Mouse (Mus musculus) CH12.LX (cell line): ENCODE results near the gene Pelp1. TPM values are rescaled to one million over a fixed set of nuclear protein-coding genes. Genes with fewer than 3 reads are reported as not detected.
"Not testable (repeated sequence)": the region's sequence is repeated elsewhere in the genome, so short reads cannot be mapped to it uniquely, and the experiment has no call there.

ENCODE experiments used
- DNase-seq: peaks from one replicate; pipeline ENCODE4 v3.0.0-alpha.2; 2013; ENCODE audit errors: extremely low read depth
- H3K27ac ChIP-seq: 2 replicates; pipeline ENCODE4 v1.5.1; 2012; ENCODE audit warnings: low read depth, mild to moderate bottlenecking, control low read depth, moderate library complexity; ENCODE audit not compliant: insufficient read depth
- H3K27me3 ChIP-seq: replicated peaks from 2 replicates; pipeline ENCODE3; 2012; ENCODE audit warnings: inconsistent platforms
- H3K36me3 ChIP-seq, 2 experiments: replicated peaks in 1 of 2; 2 replicates each; pipeline versions ENCODE3 to v1.6.1; 2012; ENCODE audit warnings: inconsistent platforms in 1 of 2, low read length in 1 of 2, mild to moderate bottlenecking in 1 of 2, mixed read lengths in 1 of 2, moderate library complexity in 1 of 2; ENCODE audit not compliant: control insufficient read depth in 1 of 2, insufficient read depth in 1 of 2
- H3K4me1 ChIP-seq, 2 experiments: 2 replicates each; pipeline ENCODE4 v1.6.1; 2012; ENCODE audit warnings: inconsistent platforms in 1 of 2, moderate library complexity in 1 of 2; ENCODE audit not compliant: insufficient read depth in 2 of 2, control insufficient read depth in 1 of 2
- H3K4me2 ChIP-seq: 2 replicates; pipeline ENCODE4 v1.6.1; 2012; ENCODE audit warnings: low read depth, mild to moderate bottlenecking, control low read depth; ENCODE audit not compliant: poor library complexity, insufficient read depth, severe bottlenecking
- H3K4me3 ChIP-seq, 3 experiments: fragments of 150-350 bp in 1 of 3; sonication (generic) in 1 of 3; replicated peaks in 1 of 3; 2 replicates each; pipeline versions ENCODE3 to v1.5.1; 2011 to 2012; ENCODE audit warnings: low read depth in 2 of 3, low read length in 2 of 3, mild to moderate bottlenecking in 2 of 3, moderate library complexity in 2 of 3, control low read depth in 1 of 3, improper control_type of control experiment in 1 of 3, inconsistent platforms in 1 of 3, mixed read lengths in 1 of 3; ENCODE audit not compliant: poor library complexity in 1 of 3
- H3K79me2 ChIP-seq: replicated peaks from 2 replicates; pipeline ENCODE4 v1.6.1; 2012; ENCODE audit warnings: mild to moderate bottlenecking, moderate library complexity; ENCODE audit not compliant: control insufficient read depth, poor library complexity, insufficient read depth, severe bottlenecking; ENCODE audit errors: extremely low read depth
- H3K9ac ChIP-seq: 2 replicates; pipeline ENCODE4 v1.6.1; 2012; ENCODE audit warnings: low read depth, mild to moderate bottlenecking, control low read depth, moderate library complexity; ENCODE audit not compliant: insufficient read depth
- H3K9me3 ChIP-seq: replicated peaks from 2 replicates; pipeline ENCODE3; 2012; ENCODE audit warnings: low read length, inconsistent platforms, mixed read lengths
- CHD1 ChIP-seq: IDR thresholded peaks from 2 replicates; pipeline ENCODE4 v1.6.1; 2012; ENCODE audit warnings: low read depth, low read length, improper control_type of control experiment, inconsistent platforms
- CTCF ChIP-seq, 2 experiments: IDR thresholded peaks in 1 of 2; conservative IDR thresholded peaks in 1 of 2; 2 replicates each; pipeline ENCODE4 v1.5.1; 2011 to 2012; ENCODE audit warnings: low read depth in 2 of 2, low read length in 2 of 2, improper control_type of control experiment in 1 of 2, inconsistent platforms in 1 of 2, mild to moderate bottlenecking in 1 of 2, moderate library complexity in 1 of 2
- E2F4 ChIP-seq: IDR thresholded peaks from 2 replicates; pipeline ENCODE4 v1.6.1; 2011; ENCODE audit warnings: low read depth, low read length, improper control_type of control experiment; ENCODE audit not compliant: insufficient replicate concordance
- EP300 ChIP-seq: IDR thresholded peaks from 2 replicates; pipeline ENCODE4 v1.6.1; 2011; ENCODE audit warnings: low read length, improper control_type of control experiment
- ETS1 ChIP-seq: conservative IDR thresholded peaks from 2 replicates; pipeline ENCODE4 v1.6.1; 2012; ENCODE audit warnings: low read depth, mild to moderate bottlenecking, inconsistent platforms, low read length, improper control_type of control experiment, moderate library complexity
- HCFC1 ChIP-seq: IDR thresholded peaks from 2 replicates; pipeline ENCODE4 v1.6.1; 2012; ENCODE audit warnings: low read depth, mild to moderate bottlenecking, inconsistent platforms, low read length, improper control_type of control experiment
- JUN ChIP-seq: IDR thresholded peaks from 2 replicates; pipeline ENCODE4 v1.6.1; 2011; ENCODE audit warnings: low read depth, mild to moderate bottlenecking, low read length, improper control_type of control experiment, moderate library complexity; ENCODE audit not compliant: insufficient read depth
- POLR2AphosphoS2 ChIP-seq: IDR thresholded peaks from 2 replicates; pipeline ENCODE4 v1.6.1; 2011; ENCODE audit warnings: low read depth, low read length, improper control_type of control experiment
- TBP ChIP-seq: conservative IDR thresholded peaks from 2 replicates; pipeline ENCODE4 v1.6.1; 2011; ENCODE audit warnings: low read depth, low read length, improper control_type of control experiment
- ZMIZ1 ChIP-seq: IDR thresholded peaks from 2 replicates; pipeline ENCODE4 v1.6.1; 2012; ENCODE audit warnings: low read depth, mild to moderate bottlenecking, inconsistent platforms, low read length, improper control_type of control experiment
- dilution Hi-C: fragments of 300-500 bp; cut with MboI; formaldehyde crosslinking; loops from 2 replicates; pipeline ENCODE4 v1.14.3; 2020; ENCODE audit warnings: low sequenced_read_pairs; ENCODE audit not compliant: extremely low pct_unique_long_range_greater_than_20kb, extremely low pct_ligation_motif_present
- in situ Hi-C: fragments of 300-500 bp; cut with MboI; formaldehyde crosslinking; loops from 3 replicates; pipeline ENCODE4 v1.14.3; 2019; ENCODE audit warnings: low sequenced_read_pairs, low pct_ligation_motif_present, low pct_unique_long_range_greater_than_20kb, mixed read lengths
- polyA plus RNA-seq: library from polyadenylated mRNA; unstranded; fragments of >175 nt; gene quantifications from 2 replicates; pipeline ENCODE4 v1.2.1, GENCODE M21; 2012; ENCODE audit warnings: low read depth; ENCODE audit not compliant: insufficient read length
- total RNA-seq, 2 experiments: library from RNA; depleted of rRNA; stranded (reverse); fragments of 300-350 nt in 1 of 2; fragments of >200 nt in 1 of 2; gene quantifications; 2 replicates each; pipeline ENCODE4 v1.2.3; 2012 to 2014

The Pelp1 gene
- total and polyA plus RNA-seq, 3 experiments = 13.2 to 113 (median 33.0) TPM

- Histone ChIP-seq H3K4me1 (peaks cover 0 to 14% of the 10 kb centered on the region in 2 experiments; a peak in 2 of 4 replicates), H3K4me3 (no peak overlapping the region), H3K9ac (no peak overlapping the region), H3K79me2 (no peaks in the 10 kb centered on the region), H3K4me2 (no peak overlapping the region), H3K9me3 (no peaks in the 10 kb centered on the region), H3K36me3 (no peaks in the 10 kb centered on the region), H3K27me3 (peaks cover 5% of the 10 kb centered on the region), H3K27ac (no peak overlapping the region)
- dilution Hi-C loops = no loop called here
- DNase-seq = no peak
- TF ChIP-seq HCFC1 (no peak), ETS1 (no peak), EP300 (no peak)
- in situ Hi-C loops = no loop called here
Measured at GRCm38 (mm10) chr11:70372849-70373557, 36.8 kb downstream of the Pelp1 start.

DNA sequence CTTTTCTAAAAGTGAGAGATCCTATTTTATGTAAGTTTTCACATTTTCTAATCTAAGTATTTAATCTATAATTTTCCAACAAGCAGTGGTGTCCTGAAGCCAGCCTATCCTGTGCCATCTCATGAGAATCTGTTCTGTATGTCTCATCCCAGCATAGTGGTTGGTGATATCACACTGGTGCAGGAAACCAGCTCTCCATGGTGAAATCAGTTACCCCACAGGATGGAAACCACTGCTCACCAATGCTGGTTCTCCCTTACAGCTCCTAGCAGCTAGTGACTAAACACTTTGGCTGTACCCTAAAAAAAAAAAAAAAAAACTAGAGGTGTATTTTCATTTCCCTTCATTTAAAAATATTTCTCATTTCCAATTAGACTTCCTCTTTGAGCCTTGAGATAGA lies 37.4 kb downstream of the Pelp1 start:
- in situ Hi-C loops (no loop called here), dilution Hi-C loops (no loop called here)
- no peak overlapping the region for H3K4me2 ChIP-seq
- TF ChIP-seq ZMIZ1 (no peak), CHD1 (no peak), ETS1 (no peak), EP300 (no peak), POLR2AphosphoS2 (no peak), E2F4 (no peak), CTCF (conservative IDR thresholded peaks at IDR 0.05 in 1 of 2, IDR thresholded peaks at IDR 0.05 in 1 of 2; ENCODE audit: low read depth in 2 of 2, low read length in 2 of 2) (no peak), TBP (no peak), JUN (no peak)
- no peak for DNase-seq
- H3K9ac ChIP-seq = no peak overlapping the region
- H3K4me3 ChIP-seq = no peak overlapping the region
- H3K27me3 ChIP-seq = peaks cover 5% of the 10 kb centered on the region
- no peaks in the 10 kb centered on the region for H3K79me2 ChIP-seq
- peaks cover 0 to 14% of the 10 kb centered on the region in 2 experiments; a peak in 2 of 4 replicates for H3K4me1 ChIP-seq
- H3K36me3 ChIP-seq = no peaks in the 10 kb centered on the region
- no peaks in the 10 kb centered on the region for H3K9me3 ChIP-seq
- no peak overlapping the region for H3K27ac ChIP-seq

DNA sequence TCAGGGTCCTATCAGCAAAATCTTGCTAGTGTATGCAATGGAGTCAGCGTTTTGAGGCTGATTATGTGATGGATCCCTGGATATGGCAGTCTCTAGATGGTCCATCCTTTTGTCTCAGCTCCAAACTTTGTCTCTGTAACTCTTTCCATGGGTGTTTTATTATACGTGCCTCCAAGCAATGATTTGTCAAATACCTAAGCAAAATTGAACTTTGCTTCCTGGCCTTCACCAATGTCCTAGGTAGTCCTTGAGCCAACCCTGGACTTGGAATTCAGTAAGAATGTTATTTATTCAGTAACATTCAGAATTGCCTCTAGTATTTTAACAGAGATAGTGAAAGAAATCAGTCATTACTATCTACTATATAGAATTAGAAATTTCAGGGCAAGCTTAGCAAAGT lies 41.2 kb downstream of the Pelp1 start:
- in situ Hi-C loops, H3K36me3 ChIP-seq, H3K27ac ChIP-seq, H3K4me1 ChIP-seq, DNase-seq, H3K9me3 ChIP-seq, H3K4me2 ChIP-seq, H3K9ac ChIP-seq, H3K4me3 ChIP-seq, H3K79me2 ChIP-seq, H3K27me3 ChIP-seq, dilution Hi-C loops: not testable (repeated sequence)

GRCm38 (mm10) chr11:70367701-70368100 lies 42.1 kb downstream of the Pelp1 start:
- H3K79me2 ChIP-seq, in situ Hi-C loops, DNase-seq, H3K4me1 ChIP-seq, H3K27me3 ChIP-seq, H3K4me3 ChIP-seq, H3K9ac ChIP-seq, dilution Hi-C loops, H3K36me3 ChIP-seq, H3K27ac ChIP-seq, H3K4me2 ChIP-seq, H3K9me3 ChIP-seq: not testable (repeated sequence)
